Mouse (Mus musculus) CD8-positive naive resting alpha-beta T cell, adult 2 months (primary cell): Measurements from ENCODE around the gene Tnnt3.
A peak's percentile ranks its signal among the peaks of the same experiment; 100 is the strongest.

Experiments used
- DNase-seq, 2 experiments: peaks; one replicate each; pipeline ENCODE4 v3.0.0; 2022; ENCODE audit warnings: low read depth in 2 of 2, low spot score in 2 of 2

Gene Tnnt3

GRCm38 (mm10) chr7:142506501-142506900, 7.9 kb downstream of the Tnnt3 start:
- no peak for DNase-seq

- no peak for DNase-seq
These were observed 8.8 kb downstream of the Tnnt3 start for GRCm38 (mm10) chr7:142507453-142507852.

GRCm38 (mm10) chr7:142509518-142509917, 10.9 kb downstream of the Tnnt3 start:
- DNase-seq, result no peak

GRCm38 (mm10) chr7:142510021-142510777, 11.6 kb downstream of the Tnnt3 start:
- DNase-seq, result no peak

- DNase-seq, result no peak
These were observed 15.4 kb downstream of the Tnnt3 start for GRCm38 (mm10) chr7:142514048-142514447.

- no peak for DNase-seq
These were observed 17.8 kb downstream of the Tnnt3 start for GRCm38 (mm10) chr7:142516221-142516978.

GRCm38 (mm10) chr7:142517531-142517930, 18.9 kb downstream of the Tnnt3 start:
- DNase-seq, result no peak

GRCm38 (mm10) chr7:142520331-142520730, 21.7 kb downstream of the Tnnt3 start:
- DNase-seq, result no peak

- no peak for DNase-seq
These were observed 23.7 kb downstream of the Tnnt3 start for GRCm38 (mm10) chr7:142522352-142522751.

- DNase-seq, result no peak
These were observed 24.8 kb downstream of the Tnnt3 start for GRCm38 (mm10) chr7:142523200-142523990.

GRCm38 (mm10) chr7:142525342-142526178, 26.9 kb downstream of the Tnnt3 start:
- DNase-seq, result no peak

GRCm38 (mm10) chr7:142529350-142529749, 30.7 kb downstream of the Tnnt3 start:
- DNase-seq, result no peak

GRCm38 (mm10) chr7:142531973-142532521, 33.4 kb downstream of the Tnnt3 start:
- DNase-seq, result no peak

- DNase-seq, result no peak
These were observed 34.0 kb downstream of the Tnnt3 start, which contains the start of gene Mrpl23 for GRCm38 (mm10) chr7:142532671-142533058. Mrpl23 (plus strand) TSS chr7:142532686.

GRCm38 (mm10) chr7:142533059-142533855, 34.6 kb downstream of the Tnnt3 start:
- peak; percentile 86 to 88 for DNase-seq

- DNase-seq, result no peak
These were observed 36.5 kb downstream of the Tnnt3 start for GRCm38 (mm10) chr7:142535116-142535515.

GRCm38 (mm10) chr7:142535832-142536231, 37.2 kb downstream of the Tnnt3 start:
- DNase-seq, result no peak

- no peak for DNase-seq
These were observed 38.5 kb downstream of the Tnnt3 start for GRCm38 (mm10) chr7:142537181-142537580.

GRCm38 (mm10) chr7:142537879-142538278, 39.2 kb downstream of the Tnnt3 start:
- DNase-seq, result peak; percentile 37 to 59

- DNase-seq, result no peak
These were observed 39.7 kb downstream of the Tnnt3 start for GRCm38 (mm10) chr7:142538291-142538690.
